In the genomic region with DNA sequence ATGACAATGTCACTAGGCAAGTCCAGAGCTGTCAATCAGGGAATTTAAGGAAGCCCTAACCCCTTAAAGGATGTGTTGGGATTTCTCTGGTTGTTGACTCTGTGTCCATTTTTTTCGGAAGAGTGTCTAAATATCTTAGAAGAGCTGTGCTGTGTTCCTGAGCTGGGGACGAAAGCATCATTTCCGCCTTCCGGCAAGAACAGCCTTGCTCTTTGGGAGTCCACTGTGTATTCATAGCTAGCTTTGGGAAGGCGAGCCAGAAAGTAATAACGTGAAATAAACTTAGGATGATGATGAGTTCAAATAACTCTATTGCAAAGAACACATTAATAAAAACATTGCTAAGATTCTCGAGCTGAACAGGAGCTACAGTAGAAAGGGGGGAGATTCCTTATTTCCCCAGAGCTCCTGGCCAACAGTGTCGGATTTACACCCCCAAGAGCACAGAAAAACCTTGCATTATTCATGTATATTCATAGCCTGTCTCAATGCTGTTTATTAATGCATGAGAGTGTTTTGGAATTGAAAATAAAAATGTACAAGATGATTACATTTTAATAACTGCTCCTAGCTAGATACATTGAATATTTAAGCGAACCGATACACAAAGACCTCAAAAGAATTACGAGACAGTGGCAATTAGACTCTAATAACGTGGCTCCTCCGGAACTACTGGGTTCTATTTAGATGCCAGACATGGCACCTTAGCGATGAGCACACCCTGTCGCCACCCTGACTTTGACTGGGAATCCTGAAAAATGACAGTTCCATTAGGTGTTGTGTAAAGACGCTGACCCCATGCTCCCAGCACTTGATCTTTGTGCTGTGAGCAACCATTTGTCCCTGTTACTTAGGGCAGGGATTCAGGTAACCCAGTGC, we compare ENCODE assay signal across 18 mouse cellular contexts.
A peak's percentile ranks its signal among the peaks of the same experiment; 100 is the strongest.
DNase-seq lines count a peak whose midpoint lies in the region; ATAC-seq and TF ChIP-seq lines count a peak whose summit lies in the region.
"Had no signal": no experiment of that assay in that cellular context is flagged by ENCODE, and none has a peak within 500 bp of the region (broad histone marks: within the 10 kb centered on the region; RNA-seq: fewer than 3 reads in every experiment).

No protein-coding gene starts in this region.

- H3K27me3 ChIP-seq in forebrain, embryonic 13.5 days = no peaks in the 10 kb centered on the region
- H3K27me3 ChIP-seq in forebrain, embryonic 11.5 days (ENCODE audit: control insufficient read depth, insufficient read depth, low read length) = no peaks in the 10 kb centered on the region
- H3K27me3 ChIP-seq in forebrain, embryonic 14.5 days (replicated peaks; ENCODE audit: control insufficient read depth, insufficient read depth, low read length) = no peaks in the 10 kb centered on the region
- no peaks in the 10 kb centered on the region for H3K27me3 ChIP-seq in hindbrain, embryonic 14.5 days (ENCODE audit: control insufficient read depth, insufficient read depth, low read length)
- no peaks in the 10 kb centered on the region for H3K27me3 ChIP-seq in midbrain, postnatal 0 days (ENCODE audit: insufficient read depth, low read length)
- H3K27me3 ChIP-seq: embryonic facial prominence, embryonic 12.5 days; intestine, embryonic 15.5 days had no signal

- H3K4me2 ChIP-seq in forebrain, embryonic 13.5 days = peak overlapping the region; percentile 37; the same call in 1 of the 2 replicates
- H3K4me2 ChIP-seq in forebrain, embryonic 11.5 days (ENCODE audit: low read depth, low read length, severe bottlenecking) = no peak overlapping the region
- peak overlapping the region; percentile 18; the same call in 1 of the 2 replicates for H3K4me2 ChIP-seq in forebrain, embryonic 14.5 days (ENCODE audit: low read length)
- H3K4me2 ChIP-seq in hindbrain, embryonic 14.5 days (replicated peaks) = peak overlapping the region; percentile 42
- H3K4me2 ChIP-seq in midbrain, postnatal 0 days (ENCODE audit: low read depth, low read length, poor library complexity, severe bottlenecking) = peak overlapping the region; percentile 45
- H3K4me2 ChIP-seq: embryonic facial prominence, embryonic 12.5 days; intestine, embryonic 15.5 days had no signal

- H3K27ac ChIP-seq in forebrain, embryonic 13.5 days = no peak overlapping the region
- no peak overlapping the region for H3K27ac ChIP-seq in forebrain, embryonic 11.5 days (ENCODE audit: low read depth, low read length)
- no peak overlapping the region for H3K27ac ChIP-seq in forebrain, embryonic 14.5 days (ENCODE audit: low read depth, low read length)
- H3K27ac ChIP-seq in hindbrain, embryonic 14.5 days = peak overlapping the region; percentile 27; the same call in 1 of the 2 replicates
- H3K27ac ChIP-seq in midbrain, postnatal 0 days (ENCODE audit: low read depth, low read length) = no peak overlapping the region
- H3K27ac ChIP-seq: embryonic facial prominence, embryonic 12.5 days; intestine, embryonic 15.5 days had no signal

- no peak overlapping the region for H3K9ac ChIP-seq in forebrain, embryonic 13.5 days
- H3K9ac ChIP-seq in forebrain, embryonic 11.5 days (ENCODE audit: low read length) = no peak overlapping the region
- no peak overlapping the region for H3K9ac ChIP-seq in forebrain, embryonic 14.5 days (ENCODE audit: low read length)
- peak overlapping the region; percentile 10; the same call in 1 of the 2 replicates for H3K9ac ChIP-seq in hindbrain, embryonic 14.5 days
- H3K9ac ChIP-seq in midbrain, postnatal 0 days (replicated peaks; ENCODE audit: low read length, poor library complexity, severe bottlenecking) = peak overlapping the region; percentile 19; the same call in 1 of the 2 replicates
- H3K9ac ChIP-seq: embryonic facial prominence, embryonic 12.5 days; intestine, embryonic 15.5 days had no signal

- no peak overlapping the region for H3K4me3 ChIP-seq in forebrain, embryonic 13.5 days
- H3K4me3 ChIP-seq in forebrain, embryonic 11.5 days (ENCODE audit: low read depth, low read length) = no peak overlapping the region
- no peak overlapping the region for H3K4me3 ChIP-seq in forebrain, embryonic 14.5 days (ENCODE audit: low read depth, low read length)
- no peak overlapping the region for H3K4me3 ChIP-seq in hindbrain, embryonic 14.5 days (replicated peaks; ENCODE audit: low read length)
- H3K4me3 ChIP-seq in midbrain, postnatal 0 days (ENCODE audit: low read depth, low read length) = peak overlapping the region; percentile 20; the same call in 1 of the 2 replicates
- H3K4me3 ChIP-seq: embryonic facial prominence, embryonic 12.5 days; intestine, embryonic 15.5 days had no signal

- no peaks in the 10 kb centered on the region for H3K9me3 ChIP-seq in forebrain, embryonic 13.5 days (replicated peaks)
- no peaks in the 10 kb centered on the region for H3K9me3 ChIP-seq in forebrain, embryonic 11.5 days (ENCODE audit: control insufficient read depth, low read length)
- no peaks in the 10 kb centered on the region for H3K9me3 ChIP-seq in forebrain, embryonic 14.5 days (replicated peaks; ENCODE audit: control insufficient read depth, low read length)
- no peaks in the 10 kb centered on the region for H3K9me3 ChIP-seq in hindbrain, embryonic 14.5 days (ENCODE audit: control insufficient read depth, low read length)
- no peaks in the 10 kb centered on the region for H3K9me3 ChIP-seq in midbrain, postnatal 0 days (ENCODE audit: low read length)
- H3K9me3 ChIP-seq: embryonic facial prominence, embryonic 12.5 days; intestine, embryonic 15.5 days had no signal

- WGBS in forebrain, embryonic 13.5 days = 49% methylated on average over 16 of the region's 16 CpGs
- WGBS in forebrain, embryonic 11.5 days = 67% methylated on average over 16 of the region's 16 CpGs
- WGBS in forebrain, embryonic 14.5 days = 48% methylated on average over 16 of the region's 16 CpGs
- 33% methylated on average over 16 of the region's 16 CpGs for WGBS in hindbrain, embryonic 14.5 days
- WGBS in midbrain, postnatal 0 days = 33% methylated on average over 16 of the region's 16 CpGs

- no peaks in the 10 kb centered on the region for H3K36me3 ChIP-seq in forebrain, embryonic 13.5 days (ENCODE audit: poor library complexity, severe bottlenecking)
- no peaks in the 10 kb centered on the region for H3K36me3 ChIP-seq in forebrain, embryonic 11.5 days (ENCODE audit: control insufficient read depth, insufficient read depth, low read length)
- no peaks in the 10 kb centered on the region for H3K36me3 ChIP-seq in forebrain, embryonic 14.5 days (ENCODE audit: control insufficient read depth, insufficient read depth, low read length)
- no peaks in the 10 kb centered on the region for H3K36me3 ChIP-seq in hindbrain, embryonic 14.5 days (replicated peaks; ENCODE audit: control insufficient read depth, insufficient read depth)
- H3K36me3 ChIP-seq in midbrain, postnatal 0 days (ENCODE audit: insufficient read depth, low read length) = no peaks in the 10 kb centered on the region
- H3K36me3 ChIP-seq: embryonic facial prominence, embryonic 12.5 days; intestine, embryonic 15.5 days had no signal

- no peak for TF ChIP-seq CTCF in midbrain, postnatal 0 days (IDR thresholded peaks at IDR 0.05)

- peak; percentile 57; the same call in 1 of the 2 replicates for ATAC-seq in forebrain, embryonic 13.5 days
- ATAC-seq in forebrain, embryonic 11.5 days (replicated peaks; ENCODE audit: low FRiP score) = no peak
- ATAC-seq in forebrain, embryonic 14.5 days = peak; percentile 48; the same call in 1 of the 2 replicates
- peak; percentile 41; the same call in 1 of the 2 replicates for ATAC-seq in hindbrain, embryonic 14.5 days (ENCODE audit: low FRiP score)
- ATAC-seq in midbrain, postnatal 0 days (ENCODE audit: low FRiP score) = peak; percentile 68; the same call in 1 of the 2 replicates
- ATAC-seq in erythroblast, adult 5-6 weeks (replicated peaks; ENCODE audit: low FRiP score, poor library complexity, severe bottlenecking) = no peak
- ATAC-seq: intestine, embryonic 15.5 days had no signal

- peaks cover 9% of the 10 kb centered on the region; the same call in 1 of the 2 replicates for H3K4me1 ChIP-seq in forebrain, embryonic 13.5 days
- no peaks in the 10 kb centered on the region for H3K4me1 ChIP-seq in forebrain, embryonic 11.5 days (replicated peaks; ENCODE audit: control insufficient read depth, insufficient read depth, low read length)
- peaks cover 4% of the 10 kb centered on the region; the same call in 1 of the 2 replicates for H3K4me1 ChIP-seq in forebrain, embryonic 14.5 days (ENCODE audit: control insufficient read depth, insufficient read depth, low read length)
- H3K4me1 ChIP-seq in hindbrain, embryonic 14.5 days (replicated peaks; ENCODE audit: control insufficient read depth, insufficient read depth, low read length) = peaks cover 9% of the 10 kb centered on the region; the same call in 1 of the 2 replicates
- peaks cover 4% of the 10 kb centered on the region; the same call in 1 of the 2 replicates for H3K4me1 ChIP-seq in midbrain, postnatal 0 days (ENCODE audit: insufficient read depth, low read length)
- H3K4me1 ChIP-seq: embryonic facial prominence, embryonic 12.5 days; intestine, embryonic 15.5 days had no signal

- DNase-seq in forebrain, embryonic 11.5 days (ENCODE audit: low spot score) = no peak
- DNase-seq in forebrain, embryonic 14.5 days (ENCODE audit: low spot score) = peak; percentile 8
- DNase-seq in hindbrain, embryonic 14.5 days (ENCODE audit: low spot score) = no peak
- peak; percentile 17 for DNase-seq in midbrain, postnatal 0 days (ENCODE audit: low spot score)
- no peak for DNase-seq in T-cell, adult 2 months (ENCODE audit: low spot score)
- DNase-seq in kidney, adult 8-10 months = no peak
- DNase-seq: cerebellum, adult 9-10 months; gastrocnemius, postnatal 14 days; heart, adult 18-20 months; heart, postnatal 36 days; kidney, postnatal 36 days; left cerebral cortex, postnatal 4 days; liver; lung, postnatal 10 days had no signal

Comparison
In these comparisons a context has a peak if more than half of its experiments do, and no peak if none do; other contexts are left out.
1. ATAC-seq: peak in forebrain, embryonic 13.5 days (single experiment), forebrain, embryonic 14.5 days (single experiment), hindbrain, embryonic 14.5 days (single experiment) and midbrain, postnatal 0 days (single experiment); none in forebrain, embryonic 11.5 days (single experiment) and erythroblast, adult 5-6 weeks (single experiment).
2. DNase-seq: peak in forebrain, embryonic 14.5 days (single experiment) and midbrain, postnatal 0 days (single experiment); none in forebrain, embryonic 11.5 days (single experiment), hindbrain, embryonic 14.5 days (single experiment), T-cell, adult 2 months (single experiment) and kidney, adult 8-10 months (0 of 2).
3. H3K9ac ChIP-seq: peak in hindbrain, embryonic 14.5 days (single experiment) and midbrain, postnatal 0 days (single experiment); none in forebrain, embryonic 13.5 days (single experiment), forebrain, embryonic 11.5 days (single experiment) and forebrain, embryonic 14.5 days (single experiment).